Mouse (Mus musculus) brown adipose tissue, adult 24 weeks (tissue): Measurements from ENCODE around the gene Med28. TPM values are rescaled to one million over a fixed set of nuclear protein-coding genes. Genes with fewer than 3 reads are reported as not detected.

Experiments used
- H3K27ac ChIP-seq: fragments of 200-500 bp; replicated peaks from 2 replicates; pipeline ENCODE4 v1.5.1; 2012; ENCODE audit warnings: low read depth, mild to moderate bottlenecking, low read length
- H3K4me1 ChIP-seq: fragments of 200-500 bp; 2 replicates; pipeline ENCODE4 v1.6.1; 2012; ENCODE audit warnings: low read length, mixed read lengths; ENCODE audit not compliant: control insufficient read depth, insufficient read depth, insufficient read length
- H3K4me3 ChIP-seq: fragments of 200-500 bp; 2 replicates; pipeline ENCODE4 v1.5.1; 2012; ENCODE audit warnings: low read depth, mild to moderate bottlenecking, low read length, moderate library complexity; ENCODE audit not compliant: insufficient read depth
- polyA plus RNA-seq: library from polyadenylated mRNA; stranded (reverse); fragments of >200 nt; gene quantifications from 2 replicates; pipeline ENCODE4 v1.2.4, GENCODE M21; 2012; ENCODE audit not compliant: missing spikeins, insufficient read depth, insufficient read length

Gene Med28
- polyA plus RNA-seq: 79.1 and 85.7 TPM in 2 replicates

DNA sequence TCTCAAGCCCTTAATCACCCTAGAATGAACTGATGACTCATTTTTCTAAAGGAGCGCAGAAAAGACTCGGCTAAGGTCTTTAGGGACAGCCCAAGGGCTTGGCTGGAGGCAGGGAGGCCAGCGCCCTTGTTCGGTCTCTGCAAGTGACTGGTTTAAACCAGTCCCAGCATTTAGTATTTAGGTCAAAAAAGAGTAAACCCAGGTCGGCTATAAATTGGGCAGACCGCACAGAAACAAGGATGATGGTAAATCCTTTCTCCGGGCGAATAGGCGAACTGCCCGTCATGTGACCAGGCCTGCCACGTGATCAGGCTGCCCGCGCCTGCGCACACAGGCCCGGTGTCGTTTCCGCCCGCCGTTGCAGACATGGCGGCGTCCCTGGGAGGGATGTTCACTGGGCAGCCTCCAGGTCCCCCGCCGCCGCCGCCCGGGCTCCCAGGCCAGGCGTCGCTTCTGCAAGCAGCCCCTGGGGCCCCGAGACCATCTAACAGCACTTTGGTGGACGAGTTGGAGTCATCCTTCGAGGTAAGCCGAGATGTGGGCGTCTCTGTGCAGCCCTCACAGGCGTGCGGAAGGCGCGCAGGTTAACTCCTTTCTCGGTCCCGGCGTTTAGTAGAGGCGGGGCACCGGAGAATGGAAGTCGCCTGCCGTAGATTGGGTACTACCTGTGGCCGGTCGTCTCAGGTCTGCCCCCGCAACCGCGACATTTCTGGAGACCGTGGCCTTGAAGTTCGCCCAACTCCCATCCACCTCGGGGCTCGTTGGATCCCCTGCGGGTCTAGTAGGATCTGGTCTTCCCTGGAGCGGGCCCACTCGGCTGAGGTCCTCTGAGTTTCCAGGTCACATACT is at the start of gene Med28:
Gene Med28 (plus strand): TSS at position 270 of the 849 bp plus-strand sequence.
- peak within 1 kb of the TSS; percentile 58 for H3K27ac ChIP-seq
- peak within 1 kb of the TSS; percentile 96 for H3K4me3 ChIP-seq
- H3K4me1 ChIP-seq: no peaks in the 10 kb centered on the region

DNA sequence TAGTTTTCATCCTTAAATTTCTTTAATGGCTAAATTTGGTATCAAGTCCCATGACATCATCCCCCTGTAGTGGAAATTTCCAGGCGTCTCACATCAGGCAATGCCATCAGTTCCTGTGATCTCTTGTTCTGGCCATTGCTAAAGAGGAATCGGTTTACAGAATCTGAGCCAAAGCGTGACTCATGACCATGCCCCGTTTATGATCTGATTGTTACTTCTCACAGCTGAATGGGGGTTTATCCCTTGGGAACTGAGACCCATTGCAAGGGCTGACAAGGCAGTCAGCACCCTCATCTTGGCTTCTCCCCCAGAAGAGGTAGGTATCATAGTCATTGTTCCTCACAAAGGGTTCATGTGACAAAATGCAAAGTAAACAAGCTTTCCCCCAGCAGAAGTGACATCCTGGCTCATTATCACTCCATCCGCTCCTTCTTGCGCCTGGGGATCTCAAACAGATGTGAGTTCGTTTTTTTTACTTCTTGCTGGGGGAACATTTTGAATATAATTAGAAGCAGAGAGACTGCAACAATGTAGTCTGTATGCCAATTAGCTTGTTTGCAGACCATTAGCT is 47.1 kb upstream of the Med28 start:
- Histone ChIP-seq H3K27ac (no peak overlapping the region), H3K4me3 (no peak overlapping the region), H3K4me1 (no peaks in the 10 kb centered on the region)

DNA sequence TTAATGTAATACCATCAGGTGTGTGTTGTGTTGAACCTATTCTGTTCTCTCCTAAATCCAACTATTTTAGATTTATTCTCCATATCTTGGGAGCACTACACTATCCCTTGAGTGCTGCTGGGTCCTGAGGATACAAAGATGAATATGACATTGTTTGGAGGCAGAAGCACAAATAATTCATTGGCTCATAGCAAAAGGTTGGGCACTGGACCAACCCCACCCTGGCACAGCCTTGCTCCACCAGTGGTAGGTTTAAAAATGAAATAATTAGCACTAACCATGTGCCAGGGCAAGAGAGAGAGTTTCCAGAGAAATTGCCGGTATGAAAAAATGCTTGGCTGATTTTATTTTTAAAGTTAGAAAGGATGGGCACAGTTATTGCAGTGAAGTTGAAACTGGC is 46.5 kb upstream of the Med28 start:
- no peak overlapping the region for H3K27ac ChIP-seq
- H3K4me3 ChIP-seq: no peak overlapping the region
- no peaks in the 10 kb centered on the region for H3K4me1 ChIP-seq

DNA sequence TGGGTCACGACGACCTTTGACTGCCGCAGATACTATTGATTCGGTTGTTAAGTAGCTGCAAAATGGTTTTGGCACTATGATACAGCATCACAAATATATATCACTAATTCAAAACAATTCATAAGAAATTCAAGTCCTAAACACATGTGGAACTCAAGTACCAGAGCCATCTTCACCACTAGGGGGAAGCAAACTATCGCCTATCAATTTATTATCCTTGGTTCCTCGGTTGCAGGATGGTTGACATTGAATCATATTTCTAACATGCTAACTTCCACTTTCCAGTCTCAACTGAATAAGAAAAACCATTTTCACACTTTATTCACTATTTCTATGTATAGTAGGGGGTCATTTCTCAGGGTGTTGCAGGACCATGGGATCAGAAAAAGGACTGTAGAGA is 45.8 kb upstream of the Med28 start:
- no peak overlapping the region for H3K4me3 ChIP-seq
- H3K27ac ChIP-seq: no peak overlapping the region
- H3K4me1 ChIP-seq: no peaks in the 10 kb centered on the region

DNA sequence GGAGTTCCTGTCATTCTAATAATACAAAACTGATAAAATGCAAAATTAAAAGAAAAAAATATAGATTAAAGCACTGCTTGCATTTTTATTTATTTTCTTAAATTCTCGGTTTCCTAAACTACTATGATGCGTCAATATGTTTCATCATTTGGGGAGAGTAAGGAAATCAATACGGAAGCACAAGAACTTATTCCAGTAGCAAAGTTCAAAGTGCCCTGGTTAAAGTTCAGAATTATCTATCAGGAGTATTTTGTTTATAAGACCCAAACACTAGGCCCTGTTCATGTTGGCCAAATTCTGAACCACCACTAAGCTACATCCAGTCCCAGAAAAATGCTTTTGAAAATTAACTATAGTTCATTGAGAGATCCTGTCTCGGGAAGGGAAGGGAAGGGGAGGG is 45.3 kb upstream of the Med28 start:
- Histone ChIP-seq H3K4me1 (no peaks in the 10 kb centered on the region), H3K27ac (no peak overlapping the region), H3K4me3 (no peak overlapping the region)

DNA sequence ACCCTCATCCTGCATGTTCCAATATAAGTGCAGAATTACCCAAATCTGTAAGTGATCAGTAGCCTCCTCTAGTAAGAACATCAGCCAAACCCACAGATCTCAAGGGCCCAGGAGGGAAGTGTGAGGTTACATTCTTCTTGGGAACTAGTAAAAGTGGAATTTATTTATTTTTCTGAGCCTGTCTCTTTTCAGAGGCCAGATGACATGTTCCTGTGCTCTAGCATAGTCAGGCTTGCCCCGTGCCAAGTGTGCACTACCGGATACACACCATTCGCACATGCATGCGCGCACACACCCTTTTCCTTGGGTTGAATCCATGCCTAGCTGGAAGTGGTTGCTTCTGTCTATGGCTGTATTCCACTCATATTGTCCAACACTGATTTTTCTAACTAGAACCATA is 44.3 kb upstream of the Med28 start:
- Histone ChIP-seq H3K4me3 (no peak overlapping the region), H3K4me1 (no peaks in the 10 kb centered on the region), H3K27ac (no peak overlapping the region)

DNA sequence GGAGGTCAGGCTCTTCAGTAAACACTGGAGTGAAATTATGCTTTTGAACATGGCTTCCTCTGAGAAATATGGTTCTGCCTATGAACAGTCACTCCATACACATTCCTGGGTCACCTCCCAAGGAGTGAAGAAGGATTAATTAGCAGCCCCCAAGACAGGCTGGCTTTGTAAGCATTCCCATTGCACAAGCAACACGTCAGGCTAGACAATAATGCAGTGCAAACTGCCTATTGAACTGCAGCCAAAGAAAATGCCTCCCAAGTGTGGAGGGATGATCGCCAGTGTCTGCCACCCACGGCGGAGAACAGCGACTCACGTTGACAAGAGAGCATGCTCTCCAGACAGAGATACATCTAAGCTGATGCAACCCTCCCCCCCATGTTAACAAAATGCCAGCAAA is 43.7 kb upstream of the Med28 start:
- H3K4me3 ChIP-seq: no peak overlapping the region
- H3K27ac ChIP-seq: no peak overlapping the region

DNA sequence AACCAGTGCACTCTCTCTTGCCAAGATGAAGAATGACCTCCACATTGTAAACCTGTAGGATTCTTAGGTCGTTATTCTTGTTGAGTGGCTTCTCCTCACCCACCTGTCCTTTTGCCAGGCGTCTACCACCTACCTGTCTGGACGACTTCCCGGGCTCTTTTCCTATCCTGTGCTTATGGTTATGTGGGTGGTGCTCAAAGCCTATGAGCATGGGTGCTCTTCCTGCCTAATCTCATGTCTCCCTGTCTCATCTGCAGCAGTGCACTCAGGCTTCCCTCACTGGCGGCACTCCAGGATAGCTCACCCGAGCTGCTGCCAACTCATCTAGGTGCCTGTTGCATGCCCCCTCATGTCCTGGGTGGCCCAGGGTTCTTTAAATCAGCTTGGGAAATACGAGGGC is 42.4 kb upstream of the Med28 start:
- Histone ChIP-seq H3K4me1 (no peaks in the 10 kb centered on the region), H3K27ac (no peak overlapping the region)

More for the DNA sequence above, 43.7 kb upstream of the Med28 start:
- no peaks in the 10 kb centered on the region for H3K4me1 ChIP-seq

DNA sequence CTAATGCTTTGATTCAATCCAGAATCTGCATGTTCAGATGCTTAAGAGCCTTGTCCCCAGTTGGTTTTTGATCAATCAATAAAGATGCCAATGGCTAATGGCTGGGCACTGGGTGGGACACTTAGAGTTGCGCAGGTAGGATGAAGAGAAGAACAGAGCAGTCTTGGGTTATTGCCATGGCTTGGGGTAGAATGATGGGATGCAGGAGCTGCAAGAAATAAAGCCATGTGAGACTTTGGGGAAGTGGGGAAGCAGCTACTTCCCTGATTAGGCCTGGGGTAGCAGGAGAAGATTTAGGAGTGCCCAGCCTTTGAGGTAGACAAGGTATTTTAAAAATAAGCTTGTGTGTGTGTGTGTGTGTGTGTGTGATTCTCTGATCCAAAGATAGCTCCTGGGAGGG is 40.0 kb upstream of the Med28 start:
- no peak overlapping the region for H3K4me3 ChIP-seq
- H3K4me1 ChIP-seq: no peaks in the 10 kb centered on the region
- H3K27ac ChIP-seq: no peak overlapping the region

More for the DNA sequence above, 42.4 kb upstream of the Med28 start:
- H3K4me3 ChIP-seq: no peak overlapping the region

DNA sequence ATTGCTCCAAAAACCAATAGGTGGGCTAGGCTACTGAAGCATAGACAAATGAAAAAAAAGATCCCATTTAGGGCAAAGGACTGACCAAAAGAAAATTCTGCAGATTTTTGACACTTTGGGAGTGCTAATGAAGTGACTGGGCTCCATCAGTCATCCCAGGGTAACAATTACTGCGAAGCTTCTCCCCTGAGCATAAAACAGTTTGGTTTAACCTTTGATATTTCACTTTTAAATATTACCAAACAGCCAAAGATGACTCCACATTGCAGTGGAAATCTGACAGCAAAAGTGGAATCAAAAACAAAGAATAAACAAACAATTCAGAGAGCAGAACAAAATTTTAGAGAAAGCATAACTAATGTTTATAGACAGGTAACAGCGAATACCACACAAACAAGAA is 38.9 kb upstream of the Med28 start:
- no peaks in the 10 kb centered on the region for H3K4me1 ChIP-seq
- no peak overlapping the region for H3K27ac ChIP-seq
- no peak overlapping the region for H3K4me3 ChIP-seq

DNA sequence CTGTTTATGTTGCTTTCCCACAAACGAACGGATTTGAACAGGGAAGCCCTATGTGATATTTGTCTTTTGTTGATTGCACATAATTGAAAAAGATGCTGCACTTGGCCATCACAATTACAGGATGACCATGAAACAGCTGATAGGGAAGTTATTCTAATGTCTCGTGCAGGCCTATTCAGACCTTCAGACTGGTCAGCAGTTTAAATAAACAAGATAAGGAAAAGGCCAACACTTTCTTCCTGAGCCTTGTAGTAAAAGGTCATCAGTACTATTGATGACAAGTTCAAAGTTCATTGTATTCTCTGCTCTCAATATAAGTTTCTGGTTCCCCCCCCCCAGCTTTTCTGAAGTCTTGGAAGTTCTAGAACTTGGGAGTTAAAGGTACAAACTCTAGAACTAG is 37.4 kb upstream of the Med28 start:
- Histone ChIP-seq H3K4me1 (no peaks in the 10 kb centered on the region), H3K4me3 (no peak overlapping the region), H3K27ac (no peak overlapping the region)

DNA sequence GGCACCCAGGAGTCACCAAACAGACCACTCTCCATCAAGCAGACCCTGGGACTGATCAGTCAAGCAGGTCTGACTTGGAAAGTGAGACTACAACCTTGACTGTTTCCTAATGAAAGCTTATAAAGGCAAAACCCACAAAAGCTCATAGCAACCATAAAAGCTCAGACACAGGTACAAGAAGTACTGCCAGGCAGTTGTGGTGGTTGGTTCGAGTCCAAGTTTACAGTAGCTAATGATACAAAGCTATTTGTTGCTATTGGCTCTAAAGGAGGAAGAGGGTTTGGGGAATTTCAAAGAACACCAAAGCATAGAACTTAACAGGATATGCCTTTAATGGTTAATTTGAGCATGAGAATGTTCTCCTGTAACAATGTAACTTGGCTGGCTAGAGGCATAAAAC is 36.4 kb upstream of the Med28 start:
- H3K4me1 ChIP-seq: no peaks in the 10 kb centered on the region
- no peak overlapping the region for H3K27ac ChIP-seq

DNA sequence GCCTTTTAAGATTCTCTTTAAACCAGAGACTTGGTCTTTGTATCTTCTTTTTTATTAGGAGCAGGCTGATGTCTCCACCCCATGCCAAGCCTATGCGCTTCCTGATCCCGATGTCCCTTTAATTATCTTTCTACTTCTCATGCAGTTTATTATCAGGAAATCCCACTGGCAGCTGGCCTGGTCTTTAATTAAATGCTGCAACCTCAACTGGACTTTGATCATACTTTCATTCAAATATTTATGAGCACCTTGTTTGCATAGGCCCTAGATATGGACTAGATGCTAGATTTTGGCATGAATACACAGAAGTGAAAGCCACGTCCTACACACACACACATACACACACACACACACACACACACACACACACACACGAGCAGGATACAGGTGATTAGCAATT is 28.3 kb upstream of the Med28 start:
- Histone ChIP-seq H3K4me1 (peaks cover 2% of the 10 kb centered on the region; the same call in 1 of the 2 replicates), H3K27ac (no peak overlapping the region)

More for the DNA sequence above, 36.4 kb upstream of the Med28 start:
- no peak overlapping the region for H3K4me3 ChIP-seq

DNA sequence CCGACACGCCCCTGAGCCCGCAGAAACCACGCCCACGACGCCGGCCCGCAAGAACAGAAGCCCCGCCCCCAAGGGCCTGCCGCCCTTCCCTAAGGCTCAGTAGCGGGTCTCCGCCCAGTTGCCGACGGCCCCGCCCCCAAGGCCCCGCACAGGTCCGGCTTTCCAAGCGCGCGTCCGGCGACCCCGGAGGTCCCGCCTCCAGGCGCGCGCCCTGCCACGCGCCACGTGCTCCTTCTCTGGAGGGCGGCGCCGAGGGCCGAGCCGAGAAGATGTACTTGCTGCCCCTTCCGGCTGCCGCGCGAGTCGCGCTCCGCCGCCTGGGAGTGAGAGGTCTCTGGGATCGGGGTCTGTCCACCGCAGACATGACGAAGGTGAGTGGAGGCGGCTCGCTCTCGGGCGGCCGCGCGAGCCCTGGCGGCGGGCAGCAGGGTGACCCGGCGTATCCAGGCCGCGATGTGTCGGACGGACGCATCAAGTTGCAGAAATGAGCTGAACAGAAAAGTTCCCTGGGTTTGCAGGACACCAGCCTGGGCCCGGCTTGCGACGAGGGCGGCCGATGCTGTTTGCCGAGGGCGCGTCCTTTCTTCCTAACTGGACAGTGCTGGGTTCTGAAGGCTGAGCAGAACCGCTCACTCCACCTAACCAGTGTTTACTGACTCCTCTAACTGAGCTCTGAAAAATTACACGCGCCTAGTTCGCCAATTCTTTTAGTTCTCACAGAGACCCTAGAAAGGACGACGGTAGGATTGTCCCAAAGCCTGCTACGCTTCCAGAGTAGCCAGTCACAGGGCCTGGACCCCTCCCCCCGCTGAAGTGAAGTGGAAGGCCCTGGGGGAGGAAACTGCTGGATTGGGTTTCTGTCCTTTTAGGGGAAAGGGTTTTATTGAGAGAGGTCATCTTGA is 26.6 kb upstream of the Med28 start, which contains the start of gene Lap3:
Gene Lap3 (plus strand): TSS at position 184 of the 902 bp plus-strand sequence.
- Histone ChIP-seq H3K4me1 (peaks cover 2% of the 10 kb centered on the region; the same call in 1 of the 2 replicates), H3K27ac (0 out of 2 replicates have a peak within 1 kb of the TSS, but pooled peaks have one; percentile 6), H3K4me3 (peak within 1 kb of the TSS; percentile 90)

More for the DNA sequence above, 28.3 kb upstream of the Med28 start:
- no peak overlapping the region for H3K4me3 ChIP-seq
